ENCODE assay signal across 9 mouse cellular contexts in genomic region chr6:92422286-92422685, GRCm38 (mm10).
DNase-seq lines count a peak whose midpoint lies in the region; ATAC-seq and TF ChIP-seq lines count a peak whose summit lies in the region.
"Had no signal": no experiment of that assay in that cellular context is flagged by ENCODE, and none has a peak within 500 bp of the region (broad histone marks: within the 10 kb centered on the region; RNA-seq: fewer than 3 reads in every experiment).

No protein-coding gene starts in this region.

- H3K9me3 ChIP-seq in liver, embryonic 12.5 days (replicated peaks): no peaks in the 10 kb centered on the region
- H3K9me3 ChIP-seq: limb, embryonic 13.5 days had no signal

- no peaks in the 10 kb centered on the region for H3K4me1 ChIP-seq in liver, embryonic 12.5 days
- no peaks in the 10 kb centered on the region for H3K4me1 ChIP-seq in small intestine, adult 2 months (ENCODE audit: control insufficient read depth, insufficient read depth, insufficient read length, low read length)

- WGBS in liver, embryonic 12.5 days (ENCODE audit: insufficient replicate concordance): 28% methylated on average over 11 of the region's 11 CpGs
- 45% methylated on average over 11 of the region's 11 CpGs for WGBS in small intestine, adult 2 months

- no peaks in the 10 kb centered on the region for H3K36me3 ChIP-seq in liver, embryonic 12.5 days
- H3K36me3 ChIP-seq in small intestine, adult 2 months (ENCODE audit: control insufficient read depth, insufficient read depth, low read length): no peaks in the 10 kb centered on the region

- DNase-seq in cerebellum, postnatal 14 days: peak; percentile 39 to 64
- no peak for DNase-seq in cerebellum, adult 11-12 months
- peak; percentile 16 for DNase-seq in liver
- peak; percentile 30 to 44 for DNase-seq in adrenal gland, postnatal 36 days
- peak; percentile 65 for DNase-seq in kidney, postnatal 10 days
- DNase-seq in Muller cell, postnatal 12 days (ENCODE audit: inconsistent ontology term): no peak

- ATAC-seq in liver, embryonic 12.5 days: no peak

- no peak for TF ChIP-seq POLR2A in small intestine, adult 2 months (IDR thresholded peaks at IDR 0.05; ENCODE audit: low read depth, low read length)

- H3K4me2 ChIP-seq in liver, embryonic 12.5 days: no peak overlapping the region
- H3K4me2 ChIP-seq: limb, embryonic 13.5 days had no signal

- peak; percentile 32; the same call in 1 of the 2 replicates for TF ChIP-seq CTCF in small intestine, adult 2 months (IDR thresholded peaks at IDR 0.05; ENCODE audit: extremely low read depth, insufficient read length, insufficient replicate concordance, low read depth, low read length)

- no peak overlapping the region for H3K4me3 ChIP-seq in liver, embryonic 12.5 days
- H3K4me3 ChIP-seq in small intestine, adult 2 months (ENCODE audit: low read depth, low read length): no peak overlapping the region
- H3K4me3 ChIP-seq: limb, embryonic 13.5 days had no signal

- no peaks in the 10 kb centered on the region for H3K27me3 ChIP-seq in liver, embryonic 12.5 days (replicated peaks)
- no peaks in the 10 kb centered on the region for H3K27me3 ChIP-seq in small intestine, adult 2 months (ENCODE audit: control insufficient read depth, insufficient read depth, low read length)
- H3K27me3 ChIP-seq: limb, embryonic 13.5 days had no signal

- no peak overlapping the region for H3K27ac ChIP-seq in liver, embryonic 12.5 days
- H3K27ac ChIP-seq in small intestine, adult 2 months (ENCODE audit: insufficient read depth, low read depth, low read length): no peak overlapping the region
- H3K27ac ChIP-seq: limb, embryonic 13.5 days had no signal

- H3K9ac ChIP-seq in liver, embryonic 12.5 days: no peak overlapping the region
- H3K9ac ChIP-seq: limb, embryonic 13.5 days had no signal

Comparison
In these comparisons a context has a peak if more than half of its experiments do, and no peak if none do; other contexts are left out.
1. DNase-seq: peak in cerebellum, postnatal 14 days (2 of 2), liver (single experiment), adrenal gland, postnatal 36 days (2 of 2) and kidney, postnatal 10 days (single experiment); none in cerebellum, adult 11-12 months (single experiment) and Muller cell, postnatal 12 days (single experiment).